Mouse (Mus musculus): ENCODE data around the gene Avp.

Avp gene

GRCm38 (mm10) chr2:130569926-130570325 is 12.4 kb downstream of the Avp start:
- DNase-seq (ENCODE audit: low spot score): no peak

- DNase-seq (ENCODE audit: low spot score): no peak
Measured at GRCm38 (mm10) chr2:130568921-130569320, 13.4 kb downstream of the Avp start.

- DNase-seq (ENCODE audit: low spot score): no peak
Measured at GRCm38 (mm10) chr2:130564983-130565382, 17.4 kb downstream of the Avp start.

- no peak for DNase-seq (ENCODE audit: low spot score)
Measured at GRCm38 (mm10) chr2:130564063-130564462, 18.3 kb downstream of the Avp start.

GRCm38 (mm10) chr2:130563212-130564055 is 18.9 kb downstream of the Avp start, which contains the start of gene Mrps26:
Gene Mrps26 (plus strand): TSS chr2:130563742.
- DNase-seq (ENCODE audit: low spot score): peak; percentile 73

GRCm38 (mm10) chr2:130558015-130558414 is 24.3 kb downstream of the Avp start:
- no peak for DNase-seq (ENCODE audit: low spot score)

- DNase-seq (ENCODE audit: low spot score): no peak
Measured at GRCm38 (mm10) chr2:130557462-130557861, 24.9 kb downstream of the Avp start.

GRCm38 (mm10) chr2:130556292-130556691 is 26.1 kb downstream of the Avp start:
- DNase-seq (ENCODE audit: low spot score): no peak

- no peak for DNase-seq (ENCODE audit: low spot score)
Measured at GRCm38 (mm10) chr2:130554841-130555240, 27.5 kb downstream of the Avp start.

- DNase-seq (ENCODE audit: low spot score): no peak
Measured at GRCm38 (mm10) chr2:130546957-130547356, 35.4 kb downstream of the Avp start.

- no peak for DNase-seq (ENCODE audit: low spot score)
Measured at GRCm38 (mm10) chr2:130540266-130540665, 42.1 kb downstream of the Avp start.

- no peak for DNase-seq (ENCODE audit: low spot score)
Measured at GRCm38 (mm10) chr2:130538876-130539546, 43.3 kb downstream of the Avp start.

- DNase-seq (ENCODE audit: low spot score): no peak
Measured at GRCm38 (mm10) chr2:130536890-130537289, 45.5 kb downstream of the Avp start.

GRCm38 (mm10) chr2:130535017-130535416 is 47.3 kb downstream of the Avp start:
- no peak for DNase-seq (ENCODE audit: low spot score)

GRCm38 (mm10) chr2:130532201-130532600 is 50.2 kb downstream of the Avp start:
- DNase-seq (ENCODE audit: low spot score): no peak
